Mouse (Mus musculus) lung, adult 2 months (tissue): ENCODE results near the gene Rapgef6. TPM values are rescaled to one million over a fixed set of nuclear protein-coding genes. Genes with fewer than 3 reads are reported as not detected.
A peak's percentile ranks its signal among the peaks of the same experiment; 100 is the strongest.

Experiments
- DNase-seq: peaks from one replicate; pipeline ENCODE4 v3.0.0; 2022
- H3K4me1 ChIP-seq: fragments of 200-500 bp; 2 replicates; pipeline ENCODE4 v1.6.1; 2011; ENCODE audit warnings: low read length; ENCODE audit not compliant: control insufficient read depth, insufficient read depth
- H3K4me3 ChIP-seq: fragments of 200-500 bp; replicated peaks from 2 replicates; pipeline ENCODE3; 2011; ENCODE audit warnings: low read depth, mild to moderate bottlenecking, control low read depth, low read length; ENCODE audit errors: extremely low read depth
- CTCF ChIP-seq: fragments of 200-500 bp; IDR thresholded peaks from 2 replicates; pipeline ENCODE4 v1.5.1; 2011; ENCODE audit warnings: mild to moderate bottlenecking, low read length, control low read depth; ENCODE audit not compliant: insufficient read depth
- POLR2A ChIP-seq: fragments of 200-500 bp; IDR thresholded peaks from 2 replicates; pipeline ENCODE4 v1.6.1; 2011; ENCODE audit warnings: low read depth, mild to moderate bottlenecking, control low read depth, low read length, borderline replicate concordance; ENCODE audit errors: extremely low read depth
- WGBS: fragments of 180-500 bp; shearing (Covaris S2); methylation state at CpG from one replicate; pipeline ENCODE4 v1.1.7; 2018; 5-methylcytosine and 5-hydroxymethylcytosine counted together
- polyA plus RNA-seq: library from polyadenylated mRNA; depleted of rRNA; stranded (reverse); fragments of >200 nt; gene quantifications from 2 replicates; pipeline ENCODE4 v1.2.3, GENCODE M21; 2012; rRNA removed

Gene Rapgef6
- 21.6 and 31.3 TPM in 2 replicates for polyA plus RNA-seq

DNA sequence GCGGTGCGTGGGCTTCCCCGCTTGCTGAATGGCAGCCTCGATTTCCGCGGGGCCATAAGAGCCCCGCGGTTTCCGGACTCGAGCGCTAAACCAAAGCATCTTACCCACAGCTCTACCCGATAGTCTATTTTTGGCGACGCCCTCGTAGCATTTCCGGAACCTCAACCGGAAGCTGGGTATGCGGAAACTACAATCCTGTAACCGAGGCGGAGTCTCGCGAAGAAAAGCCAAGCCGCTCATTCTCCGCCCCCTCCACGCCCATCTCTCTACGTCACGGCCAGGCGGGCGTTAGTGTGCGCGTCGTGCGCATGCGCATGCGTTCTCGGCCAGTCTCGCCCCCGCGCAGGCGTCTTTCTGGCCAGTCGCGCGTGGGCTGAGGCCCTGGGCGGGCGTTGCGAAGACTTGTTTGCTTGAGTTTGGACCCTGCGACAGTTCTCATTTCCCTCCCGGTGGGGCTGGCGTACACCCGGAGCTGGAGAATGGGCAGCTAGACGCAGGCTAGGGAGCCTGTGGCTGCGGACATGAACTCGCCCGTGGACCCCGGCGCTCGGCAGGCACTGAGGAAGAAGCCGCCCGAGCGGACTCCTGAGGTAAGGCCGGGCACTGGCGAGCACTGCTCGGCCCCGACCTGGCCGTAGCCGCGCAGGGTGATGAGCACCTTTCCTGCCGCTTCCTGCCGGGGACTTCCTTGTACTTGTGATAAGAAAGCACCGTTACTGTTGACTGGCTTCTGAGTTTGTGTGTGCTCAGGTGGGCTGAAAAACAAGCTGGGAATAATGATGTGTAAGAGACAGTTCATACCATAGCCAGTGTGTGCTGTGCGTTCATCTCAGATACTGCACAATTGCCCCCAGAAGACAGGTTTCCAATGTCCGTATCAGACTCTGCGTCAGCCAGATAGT lies at the start of gene Rapgef6:
Gene Rapgef6, plus strand, starts transcription at position 319 of the 902 bp plus-strand sequence.
- Histone ChIP-seq H3K4me3 (peak within 1 kb of the TSS; percentile 85), H3K4me1 (peaks cover 16% of the 10 kb centered on the region)
- DNase-seq: peak; percentile 99
- WGBS: under 1% methylated on average over 73 of the region's 73 CpGs
- TF ChIP-seq CTCF: no peak
- peak; percentile 76; the same call in 1 of the 2 replicates for TF ChIP-seq POLR2A

DNA sequence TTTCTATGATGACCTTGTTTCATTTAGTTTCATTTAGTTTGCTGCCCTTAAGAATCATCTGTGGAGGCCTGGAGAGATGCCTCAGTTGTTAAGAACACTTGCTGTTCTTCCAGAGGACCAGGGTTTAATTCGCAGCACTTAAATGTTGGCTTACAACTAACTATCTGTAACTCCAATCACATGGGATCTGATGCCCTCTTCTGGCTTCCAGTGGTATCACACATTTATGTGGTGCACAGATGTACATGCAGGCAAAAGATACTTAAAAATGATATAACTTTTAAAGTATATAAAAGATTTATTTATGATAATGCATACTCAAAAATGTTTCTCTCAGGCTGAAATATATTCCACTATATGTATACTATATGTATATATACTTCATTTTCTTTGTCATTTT lies 44.2 kb upstream of the Rapgef6 start:
- no peak for DNase-seq
- TF ChIP-seq POLR2A (no peak), CTCF (peak; percentile 44; the same call in 1 of the 2 replicates)
- Histone ChIP-seq H3K4me3 (no peak overlapping the region), H3K4me1 (no peaks in the 10 kb centered on the region)
- WGBS: 84% methylated on average over 1 of the region's 1 CpGs

DNA sequence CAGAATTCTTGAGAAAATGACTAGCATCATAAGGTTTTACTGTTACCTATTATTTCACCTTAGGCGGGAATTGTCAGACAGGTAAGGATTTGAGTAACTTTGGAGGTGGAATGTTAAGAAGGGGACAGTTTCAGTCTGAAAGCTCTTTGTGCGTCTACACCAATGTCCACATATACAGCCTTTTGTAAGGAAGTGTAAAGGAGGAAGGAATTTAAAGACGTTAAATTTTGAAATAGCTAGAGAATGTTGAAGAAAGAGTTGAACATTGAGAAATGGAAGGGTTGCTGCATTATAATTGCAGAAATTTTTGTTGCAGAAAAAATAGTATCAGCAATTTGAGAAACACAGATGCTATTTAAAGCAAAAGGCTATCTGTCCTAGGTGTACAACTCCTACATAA lies 36.6 kb upstream of the Rapgef6 start:
- H3K4me3 ChIP-seq: no peak overlapping the region
- WGBS: 84% methylated on average over 3 of the region's 3 CpGs

DNA sequence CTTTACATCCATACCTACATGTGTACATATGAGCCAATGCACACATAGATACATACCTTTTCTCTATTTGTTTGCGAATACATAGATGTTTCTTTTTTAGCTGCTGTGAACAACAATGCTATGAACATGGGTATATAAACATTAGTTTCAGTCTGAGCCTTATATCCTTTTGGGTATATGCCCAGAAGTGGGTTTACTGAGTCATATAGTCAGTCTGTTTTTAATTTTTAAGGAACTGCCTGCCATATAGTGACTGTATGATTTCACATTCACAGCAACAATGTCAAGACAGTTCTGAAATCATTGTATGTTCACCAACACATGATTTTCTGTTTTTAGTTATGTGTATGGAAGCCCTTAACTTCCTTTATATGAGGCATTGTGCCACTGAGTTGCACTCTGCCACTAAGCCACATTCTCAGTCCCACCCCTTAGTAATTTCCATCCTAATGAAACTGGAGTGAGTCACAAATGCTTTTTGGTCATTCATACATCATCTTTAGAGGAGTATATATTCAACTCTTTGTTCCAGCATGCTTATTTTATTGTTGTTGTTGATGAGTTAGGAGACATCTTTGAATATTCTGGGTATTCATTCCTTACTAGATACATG lies 30.6 kb upstream of the Rapgef6 start:
- Histone ChIP-seq H3K4me1 (no peaks in the 10 kb centered on the region), H3K4me3 (no peak overlapping the region)
- TF ChIP-seq CTCF (no peak), POLR2A (no peak)
- no peak for DNase-seq
- whole genome bisulfite sequencing: 85% methylated on average over 1 of the region's 1 CpGs

More for the DNA sequence above, 36.6 kb upstream of the Rapgef6 start:
- no peak for DNase-seq
- no peaks in the 10 kb centered on the region for H3K4me1 ChIP-seq
- TF ChIP-seq POLR2A (no peak), CTCF (no peak)

DNA sequence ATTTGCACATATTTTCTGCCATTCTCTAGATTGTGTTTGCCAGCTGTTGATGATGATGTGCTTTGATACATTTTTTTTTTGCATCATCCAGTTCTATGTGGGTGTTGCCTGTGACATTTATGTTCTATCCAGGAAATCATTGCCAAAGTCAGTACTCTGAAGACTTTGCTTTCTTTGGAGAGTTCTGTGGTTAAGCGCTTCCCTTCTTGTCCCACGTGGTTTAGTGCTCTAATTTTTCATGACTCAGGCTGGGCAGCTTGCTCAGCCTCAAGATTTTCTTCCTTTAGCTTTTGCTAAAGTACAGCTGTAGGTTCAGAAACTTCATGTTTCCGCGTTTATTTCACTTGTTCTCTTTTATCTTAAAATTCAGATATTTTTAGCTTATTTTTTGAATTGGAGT lies 30.1 kb upstream of the Rapgef6 start:
- H3K4me1 ChIP-seq: no peaks in the 10 kb centered on the region
- no peak for DNase-seq
- 60% methylated on average over 4 of the region's 4 CpGs for WGBS
- TF ChIP-seq CTCF (no peak), POLR2A (no peak)
- H3K4me3 ChIP-seq: no peak overlapping the region

DNA sequence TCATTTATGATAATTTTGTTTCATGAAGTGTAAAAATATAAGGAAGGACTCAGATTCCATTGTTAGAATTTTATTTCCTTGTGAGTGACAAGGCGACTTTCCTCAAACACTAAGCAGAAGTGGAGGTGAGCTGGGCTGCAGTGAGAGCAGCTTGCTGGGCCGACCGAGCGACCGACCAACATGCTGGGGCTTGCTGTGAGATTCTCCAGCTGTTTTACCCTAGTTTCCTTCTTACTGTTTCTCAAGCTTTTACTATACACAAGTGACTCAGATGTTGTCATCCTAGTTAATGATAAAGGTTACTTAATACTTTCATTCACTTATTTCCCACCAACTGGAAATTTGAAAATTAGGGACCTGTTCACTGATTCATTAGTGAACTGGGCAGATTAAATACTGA lies 22.8 kb upstream of the Rapgef6 start:
- WGBS: 79% methylated on average over 5 of the region's 5 CpGs
- Histone ChIP-seq H3K4me1 (no peaks in the 10 kb centered on the region), H3K4me3 (no peak overlapping the region)
- DNase-seq: no peak
- no peak for TF ChIP-seq CTCF
- no peak for TF ChIP-seq POLR2A

DNA sequence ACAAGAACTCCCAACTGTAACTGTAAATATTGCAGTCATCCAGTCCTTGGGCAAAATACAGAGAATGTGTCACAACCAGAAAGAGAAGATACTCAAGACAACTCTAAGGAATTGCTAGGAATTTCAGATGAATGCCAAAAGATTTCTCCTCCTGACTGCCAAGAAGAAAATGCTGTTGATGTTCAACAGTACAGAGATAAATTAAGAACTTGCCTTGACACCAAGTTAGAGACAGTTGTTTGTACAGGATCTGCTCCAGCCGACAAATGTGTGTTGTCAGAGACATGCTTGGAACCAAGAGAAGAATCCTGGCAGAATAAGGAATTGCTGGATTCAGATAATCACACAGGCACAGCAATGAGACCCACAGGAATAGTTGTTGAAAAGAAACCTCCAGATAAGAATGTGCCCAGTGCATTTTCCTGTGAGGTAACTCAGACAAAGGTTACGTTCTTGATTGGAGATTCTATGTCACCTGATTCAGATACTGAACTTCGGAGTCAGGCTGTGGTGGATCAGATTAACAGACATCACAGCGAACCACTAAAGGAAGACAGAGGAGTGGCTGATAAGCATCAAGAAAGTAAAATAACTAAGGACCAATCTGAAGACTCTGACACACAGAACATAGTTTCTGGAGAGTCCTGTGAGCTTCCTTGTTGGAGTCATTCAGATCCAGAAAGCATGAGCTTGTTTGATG lies 20.0 kb upstream of the Rapgef6 start:
- no peak for TF ChIP-seq POLR2A
- no peak for TF ChIP-seq CTCF
- Histone ChIP-seq H3K4me1 (no peaks in the 10 kb centered on the region), H3K4me3 (no peak overlapping the region)
- no peak for DNase-seq
- 61% methylated on average over 4 of the region's 4 CpGs for WGBS

DNA sequence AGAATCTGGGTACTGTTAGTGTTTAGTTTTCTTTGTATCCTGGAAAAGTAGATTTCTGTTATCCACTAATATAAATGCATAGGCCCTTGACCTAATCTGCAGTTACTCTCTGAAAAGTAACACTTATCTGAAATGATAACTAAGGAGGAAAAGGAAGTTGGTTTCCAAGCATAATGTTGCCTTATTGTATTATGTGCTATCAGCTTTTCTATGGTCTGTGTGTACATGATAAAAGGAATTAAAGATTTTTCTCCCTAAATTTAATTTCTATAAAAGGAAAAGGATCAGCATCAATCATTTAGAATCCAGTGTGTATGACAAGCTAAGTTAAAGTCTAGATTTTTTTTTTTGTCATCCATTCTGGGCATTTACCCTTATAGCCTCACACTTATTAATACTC lies 9.1 kb upstream of the Rapgef6 start:
- TF ChIP-seq POLR2A (no peak), CTCF (no peak)
- no peak for DNase-seq
- H3K4me1 ChIP-seq: no peaks in the 10 kb centered on the region
- no peak overlapping the region for H3K4me3 ChIP-seq

DNA sequence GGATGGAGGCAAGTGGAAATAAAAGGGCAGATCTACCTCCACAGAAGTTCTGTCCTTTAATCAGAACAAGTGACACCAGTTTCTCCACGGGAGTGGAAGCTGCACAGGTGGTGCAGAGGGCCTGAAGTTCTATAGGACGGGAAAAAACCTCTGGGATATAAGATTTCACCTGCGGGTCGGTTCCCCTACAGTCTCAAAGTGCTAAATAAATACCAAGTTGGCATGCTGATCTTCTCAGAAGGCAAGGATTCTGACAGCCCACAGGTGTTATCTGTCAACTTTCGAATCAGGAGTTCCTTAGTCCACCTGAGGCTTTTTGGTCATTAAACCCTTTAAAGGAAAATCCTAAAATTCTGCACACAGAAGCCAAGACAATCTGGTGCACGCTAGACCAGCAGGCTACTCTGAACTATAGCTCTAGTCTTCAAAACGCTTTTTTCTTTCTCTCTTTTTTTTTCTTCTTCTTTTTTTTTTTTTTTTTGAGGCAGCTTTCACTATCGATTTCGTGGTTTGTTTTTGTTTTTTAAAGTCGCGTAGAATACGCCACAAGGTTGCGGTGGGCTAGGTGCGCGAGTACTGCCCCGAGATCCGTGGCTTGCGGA lies 619 bp upstream of the Rapgef6 start:
- Histone ChIP-seq H3K4me3 (peak overlapping the region; percentile 83), H3K4me1 (peaks cover 13% of the 10 kb centered on the region)
- peak; percentile 27 for DNase-seq
- WGBS: 1% methylated on average over 18 of the region's 18 CpGs
- TF ChIP-seq POLR2A (no peak), CTCF (no peak)
